Mouse (Mus musculus) MEL (cell line): ENCODE measurements around the gene Prpf38b.
A peak's percentile ranks its signal among the peaks of the same experiment; 100 is the strongest.

Experiments used
- BHLHE40 ChIP-seq: IDR thresholded peaks from 2 replicates; pipeline ENCODE4 v1.6.1; 2012; ENCODE audit warnings: low read depth, mild to moderate bottlenecking, inconsistent platforms, low read length, improper control_type of control experiment, borderline replicate concordance
- CTCF ChIP-seq, 3 experiments: IDR thresholded peaks in 2 of 3; conservative IDR thresholded peaks in 1 of 3; 2 replicates each; pipeline ENCODE4 v1.5.1; 2011 to 2012; ENCODE audit warnings: low read length in 3 of 3, low read depth in 2 of 3, mild to moderate bottlenecking in 2 of 3, improper control_type of control experiment in 1 of 3, inconsistent platforms in 1 of 3, mixed read lengths in 1 of 3, moderate library complexity in 1 of 3; ENCODE audit not compliant: control insufficient read depth in 1 of 3, insufficient read depth in 1 of 3, poor library complexity in 1 of 3, severe bottlenecking in 1 of 3
- EP300 ChIP-seq, 2 experiments: IDR thresholded peaks; 2 replicates each; pipeline ENCODE4 v1.6.1; 2011; ENCODE audit warnings: improper control_type of control experiment in 2 of 2, low read length in 2 of 2, low read depth in 1 of 2, mild to moderate bottlenecking in 1 of 2
- GABPA ChIP-seq: IDR thresholded peaks from 2 replicates; pipeline ENCODE4 v1.6.1; 2012; ENCODE audit warnings: low read depth, mild to moderate bottlenecking, inconsistent platforms, low read length, improper control_type of control experiment, moderate library complexity
- GATA1 ChIP-seq: IDR thresholded peaks from 2 replicates; pipeline ENCODE4 v1.6.1; 2011; ENCODE audit warnings: low read depth, low read length, improper control_type of control experiment
- KAT2A ChIP-seq: conservative IDR thresholded peaks from 2 replicates; pipeline ENCODE4 v1.6.1; 2012; ENCODE audit warnings: low read depth, low read length, improper control_type of control experiment, inconsistent platforms
- MEF2A ChIP-seq: IDR thresholded peaks from 2 replicates; pipeline ENCODE4 v1.6.1; 2014; ENCODE audit warnings: low read depth, mild to moderate bottlenecking, inconsistent platforms, low read length, improper control_type of control experiment; ENCODE audit not compliant: poor library complexity, insufficient replicate concordance, severe bottlenecking; ENCODE audit errors: extremely low read depth
- NELFE ChIP-seq: IDR thresholded peaks from 2 replicates; pipeline ENCODE4 v1.6.1; 2011; ENCODE audit warnings: low read depth, low read length, improper control_type of control experiment
- POLR2A ChIP-seq, 2 experiments: IDR thresholded peaks; 2 replicates each; pipeline ENCODE4 v1.6.1; 2011 to 2012; ENCODE audit warnings: low read length in 2 of 2, mild to moderate bottlenecking in 2 of 2, control low read depth in 1 of 2, improper control_type of control experiment in 1 of 2, low read depth in 1 of 2, moderate library complexity in 1 of 2; ENCODE audit not compliant: control insufficient read depth in 1 of 2, insufficient read depth in 1 of 2, poor library complexity in 1 of 2
- POLR2AphosphoS2 ChIP-seq: IDR thresholded peaks from 2 replicates; pipeline ENCODE4 v1.6.1; 2011; ENCODE audit warnings: low read length, improper control_type of control experiment
- USF1 ChIP-seq: IDR thresholded peaks from 2 replicates; pipeline ENCODE4 v1.6.1; 2014; ENCODE audit warnings: low read depth, mild to moderate bottlenecking, inconsistent platforms, low read length, improper control_type of control experiment, moderate library complexity
- ZKSCAN1 ChIP-seq: IDR thresholded peaks from 2 replicates; pipeline ENCODE4 v1.6.1; 2012; ENCODE audit warnings: low read depth, mild to moderate bottlenecking, inconsistent platforms, low read length, improper control_type of control experiment, moderate library complexity
- ZMIZ1 ChIP-seq: IDR thresholded peaks from 2 replicates; pipeline ENCODE4 v1.6.1; 2012; ENCODE audit warnings: low read depth, mild to moderate bottlenecking, inconsistent platforms, low read length, improper control_type of control experiment, moderate library complexity
- ZNF384 ChIP-seq: IDR thresholded peaks from 2 replicates; pipeline ENCODE4 v1.6.1; 2012; ENCODE audit warnings: low read depth, mild to moderate bottlenecking, inconsistent platforms, low read length, improper control_type of control experiment

DNA sequence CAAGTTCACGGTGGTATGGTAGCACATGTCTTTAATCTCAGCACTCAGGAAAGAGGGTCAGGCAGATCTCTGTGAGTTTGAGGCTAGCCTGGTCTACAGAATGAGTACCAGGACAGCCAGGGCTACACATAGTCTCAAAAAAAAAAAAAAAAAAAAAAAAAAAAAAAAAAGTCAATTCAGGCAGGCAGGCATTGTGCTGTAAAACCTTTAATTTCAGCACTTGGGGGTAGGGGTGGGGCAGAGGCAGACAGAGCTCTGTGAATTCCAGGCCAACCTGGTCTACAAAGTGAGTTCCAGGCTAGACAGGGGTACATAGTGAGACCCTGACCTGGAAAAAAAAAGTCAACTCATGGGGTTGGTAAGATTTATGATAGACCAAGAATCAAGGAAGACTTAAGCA, 53.8 kb downstream of the Prpf38b start:
- TF ChIP-seq BHLHE40 (no peak), GABPA (no peak), USF1 (no peak), ZNF384 (peak; percentile 32; the same call in 1 of the 2 replicates), POLR2A (IDR thresholded peaks at IDR 0.05; ENCODE audit: control insufficient read depth in 1 of 2, insufficient read depth in 1 of 2, low read depth in 1 of 2, low read length in 2 of 2, poor library complexity in 1 of 2) (no peak), GATA1 (no peak), ZMIZ1 (no peak), ZKSCAN1 (no peak), CTCF (IDR thresholded peaks at IDR 0.05 in 2 of 3, conservative IDR thresholded peaks at IDR 0.05 in 1 of 3; ENCODE audit: control insufficient read depth in 1 of 3, insufficient read depth in 1 of 3, low read depth in 2 of 3, low read length in 3 of 3, poor library complexity in 1 of 3, severe bottlenecking in 1 of 3) (no peak), MEF2A (no peak), POLR2AphosphoS2 (no peak), KAT2A (no peak), NELFE (no peak), EP300 (IDR thresholded peaks at IDR 0.05; ENCODE audit: low read depth in 1 of 2, low read length in 2 of 2) (no peak)
